Mouse (Mus musculus): ENCODE measurements around the gene Alkbh7. TPM values are rescaled to one million over a fixed set of nuclear protein-coding genes. Genes with fewer than 3 reads are reported as not detected.

The Alkbh7 gene
- polyA plus RNA-seq, 1 experiment: 30.2 TPM

GRCm38 (mm10) chr17:57031661-57032420 is 34.7 kb downstream of the Alkbh7 start:
- no peak for TF ChIP-seq CTCF (IDR thresholded peaks at IDR 0.05; ENCODE audit: control insufficient read depth, insufficient read depth, insufficient replicate concordance, low read depth, low read length)
- TF ChIP-seq POLR2A (IDR thresholded peaks at IDR 0.05; ENCODE audit: control insufficient read depth, low read depth, low read length): peak; percentile 66
- Histone ChIP-seq H3K27me3 (ENCODE audit: control insufficient read depth, insufficient read depth, low read length) (no peaks in the 10 kb centered on the region), H3K4me3 (ENCODE audit: control insufficient read depth, low read depth, low read length) (peak overlapping the region; percentile 96), H3K27ac (ENCODE audit: control insufficient read depth, insufficient read depth, low read depth, low read length) (peak overlapping the region; percentile 50), H3K4me1 (ENCODE audit: control insufficient read depth, insufficient read depth, low read length) (peaks cover 18% of the 10 kb centered on the region), H3K36me3 (ENCODE audit: control insufficient read depth, insufficient read depth, low read length) (peaks cover 1% of the 10 kb centered on the region; the same call in 1 of the 2 replicates)

- TF ChIP-seq CTCF (IDR thresholded peaks at IDR 0.05; ENCODE audit: control insufficient read depth, insufficient read depth, insufficient replicate concordance, low read depth, low read length) (no peak), POLR2A (IDR thresholded peaks at IDR 0.05; ENCODE audit: control insufficient read depth, low read depth, low read length) (0 out of 2 replicates have a peak, but pooled peaks have one; percentile 11)
- Histone ChIP-seq H3K36me3 (ENCODE audit: control insufficient read depth, insufficient read depth, low read length) (no peaks in the 10 kb centered on the region), H3K4me3 (ENCODE audit: control insufficient read depth, low read depth, low read length) (no peak overlapping the region), H3K4me1 (ENCODE audit: control insufficient read depth, insufficient read depth, low read length) (peaks cover 18% of the 10 kb centered on the region), H3K27ac (ENCODE audit: control insufficient read depth, insufficient read depth, low read depth, low read length) (no peak overlapping the region), H3K27me3 (ENCODE audit: control insufficient read depth, insufficient read depth, low read length) (no peaks in the 10 kb centered on the region)
These were observed 35.7 kb downstream of the Alkbh7 start for GRCm38 (mm10) chr17:57032854-57033253.

GRCm38 (mm10) chr17:57038978-57039377 is 41.8 kb downstream of the Alkbh7 start:
- Histone ChIP-seq H3K4me3 (ENCODE audit: control insufficient read depth, low read depth, low read length) (peak overlapping the region; percentile 76), H3K4me1 (ENCODE audit: control insufficient read depth, insufficient read depth, low read length) (no peaks in the 10 kb centered on the region; the same call in 1 of the 2 replicates), H3K27me3 (ENCODE audit: control insufficient read depth, insufficient read depth, low read length) (no peaks in the 10 kb centered on the region), H3K36me3 (ENCODE audit: control insufficient read depth, insufficient read depth, low read length) (no peaks in the 10 kb centered on the region), H3K27ac (ENCODE audit: control insufficient read depth, insufficient read depth, low read depth, low read length) (no peak overlapping the region)
- TF ChIP-seq CTCF (IDR thresholded peaks at IDR 0.05; ENCODE audit: control insufficient read depth, insufficient read depth, insufficient replicate concordance, low read depth, low read length) (peak; percentile 56; the same call in 1 of the 2 replicates), POLR2A (IDR thresholded peaks at IDR 0.05; ENCODE audit: control insufficient read depth, low read depth, low read length) (no peak)

- no peaks in the 10 kb centered on the region for H3K36me3 ChIP-seq (ENCODE audit: control insufficient read depth, insufficient read depth, low read length)
- H3K4me3 ChIP-seq (ENCODE audit: control insufficient read depth, low read depth, low read length): peak within 1 kb of the TSS; percentile 87
- no peaks in the 10 kb centered on the region; the same call in 1 of the 2 replicates for H3K4me1 ChIP-seq (ENCODE audit: control insufficient read depth, insufficient read depth, low read length)
- H3K27ac ChIP-seq (ENCODE audit: control insufficient read depth, insufficient read depth, low read depth, low read length): peak within 1 kb of the TSS; percentile 34; the same call in 1 of the 2 replicates
- no peak for TF ChIP-seq CTCF (IDR thresholded peaks at IDR 0.05; ENCODE audit: control insufficient read depth, insufficient read depth, insufficient replicate concordance, low read depth, low read length)
- TF ChIP-seq POLR2A (IDR thresholded peaks at IDR 0.05; ENCODE audit: control insufficient read depth, low read depth, low read length): peak; percentile 72; the same call in 1 of the 2 replicates
- H3K27me3 ChIP-seq (ENCODE audit: control insufficient read depth, insufficient read depth, low read length): no peaks in the 10 kb centered on the region
These were observed 44.4 kb downstream of the Alkbh7 start, which contains the start of gene Slc25a41 for GRCm38 (mm10) chr17:57041554-57041953. Gene Slc25a41, minus strand, starts transcription at chr17:57041654.

GRCm38 (mm10) chr17:57047406-57047805 is 50.3 kb downstream of the Alkbh7 start:
- Histone ChIP-seq H3K4me1 (ENCODE audit: control insufficient read depth, insufficient read depth, low read length) (peaks cover 10% of the 10 kb centered on the region), H3K4me3 (ENCODE audit: control insufficient read depth, low read depth, low read length) (no peak overlapping the region; the same call in 1 of the 2 replicates), H3K27ac (ENCODE audit: control insufficient read depth, insufficient read depth, low read depth, low read length) (no peak overlapping the region), H3K36me3 (ENCODE audit: control insufficient read depth, insufficient read depth, low read length) (no peaks in the 10 kb centered on the region), H3K27me3 (ENCODE audit: control insufficient read depth, insufficient read depth, low read length) (no peaks in the 10 kb centered on the region)
- TF ChIP-seq CTCF (IDR thresholded peaks at IDR 0.05; ENCODE audit: control insufficient read depth, insufficient read depth, insufficient replicate concordance, low read depth, low read length) (no peak), POLR2A (IDR thresholded peaks at IDR 0.05; ENCODE audit: control insufficient read depth, low read depth, low read length) (no peak)

GRCm38 (mm10) chr17:57048816-57049215 is 51.7 kb downstream of the Alkbh7 start:
- Histone ChIP-seq H3K36me3 (ENCODE audit: control insufficient read depth, insufficient read depth, low read length) (no peaks in the 10 kb centered on the region), H3K27ac (ENCODE audit: control insufficient read depth, insufficient read depth, low read depth, low read length) (no peak overlapping the region), H3K27me3 (ENCODE audit: control insufficient read depth, insufficient read depth, low read length) (no peaks in the 10 kb centered on the region), H3K4me1 (ENCODE audit: control insufficient read depth, insufficient read depth, low read length) (peaks cover 12% of the 10 kb centered on the region), H3K4me3 (ENCODE audit: control insufficient read depth, low read depth, low read length) (no peak overlapping the region)
- TF ChIP-seq POLR2A (IDR thresholded peaks at IDR 0.05; ENCODE audit: control insufficient read depth, low read depth, low read length): no peak
- no peak for TF ChIP-seq CTCF (IDR thresholded peaks at IDR 0.05; ENCODE audit: control insufficient read depth, insufficient read depth, insufficient replicate concordance, low read depth, low read length)

Other genes with a start within 250 kb of the Alkbh7 start
- 7.8 and 9.2 TPM in 2 replicates for gene Nrtn, start 239.8 kb upstream of the Alkbh7 start, polyA plus RNA-seq (2012; rRNA removed)
- 29.7 and 31.3 TPM in 2 replicates for gene Dus3l, start 232.6 kb upstream of the Alkbh7 start, polyA plus RNA-seq (2012; rRNA removed)
- 158 and 194 TPM in 2 replicates for gene Prr22, start 227.1 kb upstream of the Alkbh7 start, polyA plus RNA-seq (2012; rRNA removed)
- 312 and 332 TPM in 2 replicates for gene Rfx2, start 166.3 kb upstream of the Alkbh7 start, polyA plus RNA-seq (2012; rRNA removed)
- gene Acsbg2, start 122.9 kb upstream of the Alkbh7 start, polyA plus RNA-seq (2012; rRNA removed): 166 TPM in 2 replicates
- 157 and 164 TPM in 2 replicates for gene 1700061G19Rik, start 121.9 kb upstream of the Alkbh7 start, polyA plus RNA-seq (2012; rRNA removed)
- 60.6 and 73.5 TPM in 2 replicates for gene Mllt1, start 61.9 kb upstream of the Alkbh7 start, polyA plus RNA-seq (2012; rRNA removed)
- gene Acer1, start 15.2 kb upstream of the Alkbh7 start, polyA plus RNA-seq (2012; rRNA removed): not detected in 2 replicates
- gene Clpp, start 7.0 kb upstream of the Alkbh7 start, polyA plus RNA-seq (2012; rRNA removed): 31.1 and 33.7 TPM in 2 replicates
- gene Pspn, start 2.7 kb downstream of the Alkbh7 start, polyA plus RNA-seq (2012; rRNA removed): not detected in 2 replicates
- gene Gtf2f1, start 13.9 kb downstream of the Alkbh7 start, polyA plus RNA-seq (2012; rRNA removed): 175 and 195 TPM in 2 replicates
- gene Gm17949, start 14.1 kb downstream of the Alkbh7 start, polyA plus RNA-seq (2012; rRNA removed): 19.7 and 21.3 TPM in 2 replicates
- 45.2 and 45.9 TPM in 2 replicates for gene Khsrp, start 34.2 kb downstream of the Alkbh7 start, polyA plus RNA-seq (2012; rRNA removed)
- 45.5 and 48.0 TPM in 2 replicates for gene Slc25a41, start 44.3 kb downstream of the Alkbh7 start, polyA plus RNA-seq (2012; rRNA removed)
- gene Crb3, start 61.8 kb downstream of the Alkbh7 start, polyA plus RNA-seq (2012; rRNA removed): 2.4 and 4.3 TPM in 2 replicates
- gene Slc25a23, start 62.5 kb downstream of the Alkbh7 start, polyA plus RNA-seq (2012; rRNA removed): 8.8 and 8.9 TPM in 2 replicates
- 0.35 and 0.41 TPM in 2 replicates for gene Dennd1c, start 81.2 kb downstream of the Alkbh7 start, polyA plus RNA-seq (2012; rRNA removed)
- 0.06 and 0.08 TPM in 2 replicates for gene Tubb4a, start 90.4 kb downstream of the Alkbh7 start, polyA plus RNA-seq (2012; rRNA removed)
- 0.10 TPM in 1 of 2 replicates, not detected in the other for gene Tnfsf9, start 108.0 kb downstream of the Alkbh7 start, polyA plus RNA-seq (2012; rRNA removed)
- not detected in 2 replicates for gene Cd70, start 152.4 kb downstream of the Alkbh7 start, polyA plus RNA-seq (2012; rRNA removed)
- gene Tnfsf14, start 196.8 kb downstream of the Alkbh7 start, polyA plus RNA-seq (2012; rRNA removed): not detected in 2 replicates
- 6.3 and 12.4 TPM in 2 replicates for gene C3, start 230.8 kb downstream of the Alkbh7 start, polyA plus RNA-seq (2012; rRNA removed)

Measured in testis, adult 2 months (tissue).